Mouse (Mus musculus): Measurements from ENCODE around the gene Foxr1. TPM values are rescaled to one million over a fixed set of nuclear protein-coding genes. Genes with fewer than 3 reads are reported as not detected.
"Not testable (repeated sequence)": the region's sequence is repeated elsewhere in the genome, so short reads cannot be mapped to it uniquely, and the experiment has no call there.

The Foxr1 gene
- total RNA-seq, 1 experiment from 2014 or later = not detected

DNA sequence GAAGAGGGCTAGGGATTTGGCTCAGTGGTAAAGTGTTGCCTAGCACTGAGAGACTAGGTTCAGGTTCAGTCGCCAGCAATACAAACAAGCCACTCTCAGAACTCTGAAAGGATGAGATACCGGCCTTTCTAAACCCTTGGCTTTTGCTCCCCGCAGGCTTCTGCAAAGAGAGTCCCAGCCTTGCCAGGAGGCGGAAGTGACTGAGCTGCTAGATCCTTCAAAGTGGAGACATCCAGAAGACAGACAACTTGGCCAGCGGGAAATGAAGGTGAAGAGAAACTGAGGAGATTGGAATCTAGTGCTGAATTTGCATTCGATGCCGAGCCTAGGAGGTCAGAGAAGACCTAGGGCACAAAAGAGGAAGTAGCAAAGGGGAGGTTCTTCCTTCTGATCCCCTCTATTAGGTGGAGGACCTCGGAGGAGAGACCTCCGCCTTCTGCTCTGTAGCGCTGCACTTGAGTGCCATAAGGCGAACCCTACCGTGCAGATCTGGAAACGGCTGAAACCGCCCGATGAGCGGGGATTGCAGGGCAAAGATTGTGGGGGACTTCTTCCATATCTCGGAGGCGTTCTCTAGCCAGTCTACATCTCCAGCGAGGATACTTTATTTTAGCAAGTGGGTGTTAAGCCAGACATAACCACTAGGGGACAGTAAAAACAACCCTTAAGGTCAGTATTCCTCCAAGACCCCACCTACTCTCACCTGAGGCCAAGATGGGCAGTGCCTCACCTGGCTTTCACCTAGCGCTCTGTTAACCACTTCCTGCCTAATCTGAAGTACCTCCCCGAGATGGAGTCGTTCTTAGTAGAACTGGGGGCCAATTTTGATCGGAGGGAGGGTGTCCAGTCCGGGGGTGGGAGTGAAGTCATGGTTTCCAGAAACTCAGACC is 36.6 kb upstream of the Foxr1 start:
- peak; percentile 60 for DNase-seq

DNA sequence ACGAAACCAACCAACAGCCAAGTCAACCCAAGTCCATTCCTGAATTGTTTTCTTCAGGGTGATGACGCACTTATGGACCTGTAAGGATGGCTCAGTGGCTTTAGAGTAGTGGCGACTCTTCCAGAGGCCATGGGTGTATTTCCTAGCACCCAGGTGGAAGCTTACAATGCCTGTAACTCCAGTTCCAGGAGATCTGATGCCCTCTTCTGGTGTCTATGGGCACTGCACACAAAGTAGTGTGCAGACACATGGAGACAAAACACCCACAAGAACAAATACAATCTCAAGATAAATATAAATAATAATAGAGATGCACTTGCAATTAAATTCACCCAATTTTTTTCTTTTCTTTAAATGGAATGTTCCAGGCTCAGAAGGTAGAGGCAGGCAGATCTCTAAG is 35.0 kb upstream of the Foxr1 start:
- no peak for DNase-seq

GRCm38 (mm10) chr9:44474327-44474726 is 33.4 kb upstream of the Foxr1 start:
- DNase-seq = no peak

- no peak for DNase-seq
These were observed 32.2 kb upstream of the Foxr1 start for GRCm38 (mm10) chr9:44473184-44473583.

DNA sequence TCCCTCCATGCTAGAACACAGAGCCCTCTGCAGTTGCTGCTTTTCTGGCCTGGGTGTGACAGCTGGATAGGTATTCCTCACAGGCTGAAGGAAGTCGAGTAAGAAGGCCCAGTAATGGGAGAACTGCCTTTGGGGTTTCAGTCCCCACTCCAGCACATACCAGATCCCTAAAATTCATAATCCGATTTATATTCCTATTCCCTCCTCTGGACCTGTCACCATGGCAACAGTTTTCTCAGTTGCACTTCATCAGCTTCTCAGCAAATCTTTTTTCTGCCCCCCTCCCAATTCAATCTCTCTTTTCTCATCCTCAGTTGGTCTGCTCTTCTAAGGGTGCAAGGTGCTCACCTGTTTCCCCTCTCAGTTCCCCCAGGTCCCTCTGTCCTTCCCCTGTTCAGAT is 27.9 kb upstream of the Foxr1 start:
- no peak for DNase-seq

- DNase-seq = no peak
These were observed 27.3 kb upstream of the Foxr1 start for GRCm38 (mm10) chr9:44468224-44468623.

- DNase-seq = no peak
These were observed 21.0 kb upstream of the Foxr1 start for GRCm38 (mm10) chr9:44461950-44462349.

DNA sequence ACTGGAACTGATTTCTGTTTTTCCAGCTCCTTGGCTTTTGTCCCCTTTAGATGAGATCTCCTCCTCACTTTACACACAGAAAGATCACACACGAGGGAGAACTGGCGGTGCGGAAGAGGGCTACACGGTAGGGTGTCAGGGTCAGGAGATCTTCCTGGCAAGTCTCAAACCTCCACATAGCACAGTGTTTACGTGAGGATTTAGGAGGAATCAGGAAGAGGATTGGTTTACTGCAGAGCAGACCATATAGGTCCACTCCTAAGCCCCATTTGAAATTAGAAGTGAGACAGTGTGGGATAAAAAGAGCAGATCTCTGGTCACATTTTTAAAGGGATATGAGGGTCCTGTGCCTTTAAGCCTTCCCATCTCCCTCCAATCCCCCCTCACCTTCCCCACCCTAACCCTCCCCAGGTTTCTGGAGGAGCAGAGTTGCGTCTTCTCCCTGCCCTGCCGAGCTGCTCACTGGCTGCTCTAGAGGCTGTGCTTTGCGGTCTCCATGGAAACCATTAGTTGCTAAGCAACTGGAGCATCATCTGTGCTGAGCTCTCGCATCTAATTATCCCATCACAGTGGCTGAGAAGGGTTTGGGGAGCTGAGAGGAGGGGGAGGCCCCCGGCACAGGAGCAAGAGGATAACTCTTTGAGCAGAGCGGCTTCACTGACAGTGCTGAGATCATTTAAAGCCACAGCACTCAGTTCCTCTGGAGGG is 16.3 kb upstream of the Foxr1 start:
- DNase-seq = peak; percentile 64

DNA sequence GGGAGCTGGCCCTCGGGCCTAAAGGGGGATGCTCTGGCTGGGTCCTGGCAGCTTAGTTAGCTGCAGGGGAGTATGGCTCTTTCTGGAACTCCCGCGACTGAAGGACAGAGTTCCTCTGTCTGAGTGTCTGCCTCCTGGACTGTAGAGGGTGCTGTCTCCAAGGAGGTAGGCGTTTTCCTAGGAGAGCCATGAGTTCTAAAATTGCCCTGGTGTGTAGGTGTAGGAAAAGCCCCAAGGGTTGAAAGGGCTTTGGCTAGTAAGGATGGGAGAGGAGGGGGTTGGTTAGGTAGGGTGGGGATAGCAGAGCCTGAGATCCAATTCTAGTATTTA is 13.9 kb upstream of the Foxr1 start, which contains the start of gene Upk2:
Upk2 (minus strand) TSS at position 86 of the 330 bp plus-strand sequence.
- no peak for DNase-seq

DNA sequence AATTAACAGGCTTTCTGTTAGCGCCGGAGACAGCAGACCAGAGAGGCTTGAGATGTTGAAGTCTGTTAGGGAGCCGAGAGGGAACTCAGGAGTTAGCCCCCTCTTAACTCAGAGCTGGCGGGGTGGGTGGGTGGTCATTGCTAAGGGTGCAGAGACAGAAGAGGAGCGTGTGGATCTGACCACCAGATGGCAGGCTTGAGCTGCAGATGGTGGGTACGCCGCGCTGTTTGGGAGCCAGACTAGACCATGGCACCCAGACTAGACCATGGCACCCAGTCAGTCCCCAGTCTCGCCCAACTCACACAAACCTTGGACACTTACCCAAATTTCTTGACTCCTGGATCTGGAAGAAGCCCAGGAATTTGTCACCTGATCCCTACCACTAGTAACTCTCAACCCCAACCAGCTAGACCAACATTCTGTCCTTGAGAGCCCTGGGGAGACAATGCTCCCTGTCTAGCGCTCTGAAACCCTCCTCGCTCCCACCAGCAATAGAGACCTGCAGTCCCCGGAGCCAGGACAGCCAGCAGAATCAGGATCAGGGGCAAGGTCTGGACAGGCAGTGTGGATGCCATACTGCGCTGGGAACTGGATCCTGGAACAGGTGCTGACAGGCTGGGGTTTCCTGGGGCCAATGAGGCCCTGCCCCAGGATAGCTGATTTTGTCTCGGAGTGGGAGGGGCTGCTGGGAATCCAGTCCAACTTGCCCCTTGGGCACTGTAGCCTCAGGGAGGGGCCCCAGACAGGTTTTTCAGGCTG is 13.4 kb upstream of the Foxr1 start:
- peak; percentile 90 for DNase-seq

DNA sequence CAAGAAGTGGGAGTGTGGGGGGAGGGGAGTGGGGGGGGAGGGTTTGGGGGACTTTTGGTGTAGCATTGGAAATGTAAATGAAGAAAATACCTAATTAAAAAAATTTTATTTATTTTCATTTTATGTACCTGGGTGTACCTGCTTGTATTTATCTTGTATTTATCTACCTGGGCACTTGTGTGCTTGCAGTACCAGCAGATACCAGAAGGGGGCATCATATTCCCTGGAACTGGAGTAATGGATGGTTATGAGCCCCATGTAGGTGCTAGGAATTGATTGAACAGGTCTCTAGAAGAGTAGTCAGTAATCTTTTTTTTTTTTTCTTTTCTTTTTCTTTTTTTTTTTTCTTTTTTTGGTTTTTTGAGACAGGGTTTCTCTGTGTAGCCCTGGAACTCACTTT is 9.5 kb upstream of the Foxr1 start:
- DNase-seq = no peak

DNA sequence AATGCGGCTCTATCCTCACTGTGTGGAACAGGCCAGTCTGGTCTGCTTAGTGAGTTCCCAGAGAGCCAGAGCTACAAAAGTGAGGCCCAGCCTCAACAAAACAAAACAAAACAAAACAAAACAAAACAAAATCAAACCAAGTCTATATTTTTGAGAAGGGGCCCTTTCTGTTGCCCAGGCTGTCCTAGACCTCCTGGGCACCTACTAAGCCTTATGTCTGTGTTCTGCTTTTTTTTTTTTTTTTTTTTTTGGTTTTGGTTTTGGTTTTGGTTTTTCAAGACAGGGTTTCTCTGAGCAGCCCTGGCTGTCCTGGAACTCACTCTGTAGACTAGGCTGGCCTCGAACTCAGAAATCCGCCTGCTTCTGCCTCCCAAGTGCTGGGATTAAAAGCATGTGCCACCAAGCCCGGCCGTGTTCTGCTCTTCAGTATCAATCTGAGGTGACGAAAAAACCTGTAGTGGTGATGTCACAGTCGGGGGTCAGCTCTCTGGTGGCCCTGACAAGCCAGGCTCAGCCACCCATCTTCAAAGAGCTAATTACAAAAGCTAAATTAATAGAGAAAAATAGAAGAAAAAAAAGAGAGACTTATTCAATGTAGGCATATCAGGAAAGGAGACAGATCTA is 3.6 kb upstream of the Foxr1 start:
- not testable (repeated sequence) for DNase-seq

DNA sequence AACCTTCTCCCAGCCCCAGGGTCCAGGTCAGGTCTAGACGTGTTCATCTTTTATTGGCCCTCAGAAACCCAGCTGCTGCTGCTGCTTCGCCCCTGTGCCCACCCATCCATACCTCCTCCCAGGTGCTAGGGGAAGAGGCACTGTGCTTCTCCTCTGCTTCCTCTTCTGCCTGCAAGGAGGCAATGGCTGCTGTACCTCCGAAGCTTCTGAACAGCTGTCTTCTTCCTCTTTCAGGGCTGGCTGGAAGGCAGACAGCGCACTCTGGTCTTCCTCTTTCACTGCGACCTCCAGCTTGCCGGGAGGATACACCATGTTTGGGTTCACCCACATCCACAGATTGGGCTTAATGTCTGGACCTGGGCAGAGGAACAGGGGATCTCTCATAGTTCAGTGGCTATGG is 5.2 kb downstream of the Foxr1 start:
- DNase-seq = no peak

GRCm38 (mm10) chr9:44432577-44433185 is 8.3 kb downstream of the Foxr1 start:
- DNase-seq = no peak

DNA sequence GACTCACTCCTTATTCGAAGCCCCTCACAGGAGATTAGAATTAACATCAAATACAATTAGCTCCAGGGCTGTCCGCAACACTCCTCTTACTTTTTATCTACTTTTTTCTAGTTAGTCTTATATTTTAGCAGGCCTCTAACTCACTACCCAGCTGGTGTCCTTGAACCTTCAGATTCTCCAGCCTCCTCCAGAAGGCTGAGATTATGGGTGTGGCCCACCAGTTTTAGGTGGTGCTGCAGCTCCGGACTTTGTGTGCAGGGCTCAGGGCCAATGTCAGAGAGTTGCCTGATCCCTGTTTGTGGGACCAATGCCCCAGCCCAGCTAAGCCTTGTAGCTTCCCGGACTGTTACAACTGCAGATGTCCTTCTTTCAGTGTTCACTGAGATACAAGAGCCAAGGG is 17.4 kb downstream of the Foxr1 start:
- DNase-seq = no peak

DNA sequence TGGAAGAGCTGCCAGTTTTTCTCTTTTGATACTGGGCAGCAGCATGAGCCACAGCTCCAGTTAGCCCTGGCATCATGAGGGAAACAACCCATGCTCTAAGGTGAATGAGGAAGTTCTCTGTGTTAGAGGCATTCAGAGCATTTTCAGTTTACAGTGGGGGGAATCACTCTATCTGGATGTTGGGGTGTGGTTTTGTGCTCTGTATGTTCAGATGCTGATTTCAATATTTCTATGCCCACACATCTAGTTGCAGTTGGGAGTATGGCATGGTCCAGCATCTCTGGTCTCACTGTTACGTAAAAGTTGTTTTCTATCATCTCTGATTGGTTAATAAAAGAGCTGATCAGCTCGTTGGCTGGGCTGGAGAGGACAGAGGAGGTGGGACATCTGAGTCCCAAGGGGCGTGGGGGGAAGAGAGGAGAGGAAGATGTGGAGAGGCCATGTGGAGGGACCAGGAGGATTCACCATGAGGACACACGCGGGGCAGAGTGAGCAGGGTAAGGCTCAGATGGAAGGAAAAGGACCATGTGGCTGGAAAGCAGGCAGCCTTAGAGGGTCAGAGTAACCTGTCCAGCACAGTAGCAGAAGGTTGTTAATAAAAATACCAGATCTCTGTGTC is 20.5 kb downstream of the Foxr1 start:
- DNase-seq = no peak

DNA sequence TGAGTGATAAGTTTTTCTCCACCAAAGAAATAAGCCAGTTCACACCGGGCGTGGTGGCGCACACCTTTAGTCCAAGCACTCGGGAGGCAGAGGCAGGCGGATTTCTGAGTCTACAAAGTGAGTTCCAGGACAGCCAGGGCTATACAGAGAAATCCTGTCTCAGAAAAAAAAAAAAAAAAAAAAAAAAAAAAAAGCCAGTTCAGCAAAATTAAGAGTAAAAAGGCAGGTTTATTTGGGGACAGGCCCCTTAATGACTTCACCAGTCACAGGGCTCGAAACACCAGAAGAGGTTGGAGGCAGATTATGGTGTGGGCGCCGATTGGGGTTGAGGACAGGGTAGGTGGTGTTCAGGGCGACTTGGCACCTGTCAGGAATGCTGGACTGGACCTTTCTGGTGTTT is 21.2 kb downstream of the Foxr1 start:
- DNase-seq = not testable (repeated sequence)

DNA sequence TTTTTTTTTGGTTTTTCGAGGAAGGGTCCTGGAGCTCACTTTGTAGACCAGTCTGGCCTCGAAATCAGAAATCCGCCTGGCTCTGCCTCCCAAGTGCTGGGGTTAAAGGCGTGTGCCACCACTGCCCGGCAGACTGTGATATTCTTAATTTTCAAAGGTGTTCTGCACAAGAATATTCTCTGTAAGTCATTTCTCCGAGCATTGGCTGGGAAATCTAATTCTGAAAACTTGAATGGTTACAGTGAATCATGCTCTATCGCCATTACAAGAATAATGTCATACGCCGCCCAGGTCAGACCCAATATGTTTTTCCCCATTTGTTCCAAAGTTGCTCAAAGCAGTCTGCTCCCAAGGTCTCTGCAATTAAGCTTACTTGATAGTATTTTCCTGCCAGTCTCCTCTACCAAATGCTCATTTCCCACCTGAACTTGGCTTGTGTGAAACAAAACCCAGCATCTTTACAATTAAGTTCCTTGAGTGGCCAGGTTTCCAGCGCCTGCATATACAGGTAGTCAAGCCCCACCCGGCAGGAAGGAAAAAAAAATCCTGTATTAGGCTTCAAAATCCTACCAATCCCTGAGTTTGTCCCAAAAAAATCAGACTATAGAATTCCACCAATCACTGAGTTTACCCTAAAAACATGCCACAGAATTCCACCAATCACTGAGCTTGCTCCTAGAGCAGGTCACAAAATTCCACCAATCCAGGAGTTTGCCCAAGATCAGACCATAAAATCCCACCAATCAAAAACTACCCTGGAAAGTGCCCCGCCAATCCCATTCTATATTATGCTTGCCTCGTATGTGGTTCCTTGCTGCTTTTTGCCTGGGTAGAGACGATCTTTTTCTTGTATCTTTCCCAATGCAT is 22.2 kb downstream of the Foxr1 start, which contains the start of gene Ccdc84:
Ccdc84 (minus strand) TSS at position 51 of the 867 bp plus-strand sequence.
- no peak for DNase-seq

DNA sequence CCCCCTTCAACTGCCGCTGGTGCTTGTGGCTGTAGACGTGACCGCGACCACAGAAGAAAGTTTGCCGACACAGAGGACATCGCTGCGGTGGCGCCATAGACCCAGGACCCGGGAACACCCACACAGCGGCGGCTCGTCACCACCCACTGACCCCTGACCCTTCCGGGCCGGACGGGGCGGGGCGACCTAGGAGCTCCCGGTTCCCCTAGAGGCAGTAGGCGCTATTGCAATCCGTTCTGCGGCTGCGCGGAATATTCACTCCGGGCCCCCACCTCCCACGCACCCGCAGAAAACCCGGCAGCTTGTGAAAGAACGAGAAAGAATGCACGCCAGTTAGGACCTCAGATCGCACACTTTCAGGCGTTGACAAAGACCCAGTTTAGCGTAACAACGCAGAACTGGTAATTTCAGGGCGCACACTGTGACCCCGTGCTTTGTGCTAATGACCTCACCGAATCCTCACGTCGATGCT is 23.0 kb downstream of the Foxr1 start:
- peak; percentile 98 for DNase-seq

Data from adrenal gland, postnatal 14 days (tissue).